Mouse (Mus musculus): ENCODE data around the gene Cldn6.

The Cldn6 gene

GRCm38 (mm10) chr17:23674271-23674952, 4.6 kb upstream of the Cldn6 start:
- DNase-seq (ENCODE audit: low spot score in 2 of 2): peak in 1 of 2 experiments; percentile 44

GRCm38 (mm10) chr17:23675127-23675526, 3.9 kb upstream of the Cldn6 start:
- peak in 1 of 2 experiments; percentile 44 for DNase-seq (ENCODE audit: low spot score in 2 of 2)

- no peak for DNase-seq (ENCODE audit: low spot score in 2 of 2)
Measured at GRCm38 (mm10) chr17:23675564-23676281, 3.3 kb upstream of the Cldn6 start.

DNA sequence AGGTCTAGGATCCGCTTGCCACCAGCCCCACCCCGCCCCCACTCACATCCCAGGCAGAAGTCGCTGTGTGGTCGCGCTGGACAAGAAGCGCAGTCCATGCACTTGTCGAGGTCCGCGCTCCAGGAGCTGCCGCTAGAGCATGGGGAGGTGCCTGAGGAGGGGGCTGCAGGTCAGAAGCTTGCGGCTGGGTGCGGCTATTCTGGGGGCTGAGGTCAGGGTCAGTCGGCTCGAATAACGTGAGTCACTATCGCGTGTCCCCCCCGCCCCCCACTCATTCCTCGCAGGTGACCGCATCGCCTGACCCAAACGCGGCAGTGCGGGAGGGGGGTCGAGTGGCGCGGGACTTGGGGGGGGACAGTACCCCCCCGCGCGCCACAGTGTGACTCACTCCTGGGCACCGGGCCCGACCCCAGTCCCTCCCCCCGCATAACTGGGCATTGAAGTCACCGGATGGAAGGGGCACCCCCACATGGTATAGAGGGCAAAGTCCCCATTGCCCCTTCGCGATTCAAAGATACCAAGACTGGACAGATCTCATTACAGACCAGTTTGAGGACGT, 2.5 kb upstream of the Cldn6 start:
- DNase-seq (ENCODE audit: low spot score in 2 of 2): peak in 1 of 2 experiments; percentile 31

- peak; percentile 80 to 82 for DNase-seq (ENCODE audit: low spot score in 2 of 2)
Measured at GRCm38 (mm10) chr17:23677236-23677679, 1.8 kb upstream of the Cldn6 start, which contains the start of gene Tnfrsf12a. Tnfrsf12a (minus strand) TSS chr17:23677468.

- no peak for DNase-seq (ENCODE audit: low spot score in 2 of 2)
Measured at GRCm38 (mm10) chr17:23680336-23680735, 1.3 kb downstream of the Cldn6 start.

DNA sequence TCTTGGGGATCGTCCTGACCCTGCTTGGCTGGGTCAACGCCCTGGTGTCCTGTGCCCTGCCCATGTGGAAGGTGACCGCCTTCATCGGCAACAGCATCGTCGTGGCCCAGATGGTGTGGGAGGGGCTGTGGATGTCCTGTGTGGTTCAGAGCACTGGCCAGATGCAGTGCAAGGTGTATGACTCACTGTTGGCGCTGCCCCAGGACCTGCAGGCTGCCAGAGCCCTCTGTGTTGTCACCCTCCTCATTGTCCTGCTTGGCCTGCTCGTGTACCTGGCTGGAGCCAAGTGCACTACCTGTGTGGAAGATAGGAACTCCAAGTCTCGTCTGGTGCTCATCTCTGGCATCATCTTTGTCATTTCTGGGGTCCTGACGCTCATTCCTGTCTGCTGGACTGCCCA, 2.0 kb downstream of the Cldn6 start:
- DNase-seq (ENCODE audit: low spot score in 2 of 2): no peak

GRCm38 (mm10) chr17:23682092-23682491, 3.0 kb downstream of the Cldn6 start:
- no peak for DNase-seq (ENCODE audit: low spot score in 2 of 2)

DNA sequence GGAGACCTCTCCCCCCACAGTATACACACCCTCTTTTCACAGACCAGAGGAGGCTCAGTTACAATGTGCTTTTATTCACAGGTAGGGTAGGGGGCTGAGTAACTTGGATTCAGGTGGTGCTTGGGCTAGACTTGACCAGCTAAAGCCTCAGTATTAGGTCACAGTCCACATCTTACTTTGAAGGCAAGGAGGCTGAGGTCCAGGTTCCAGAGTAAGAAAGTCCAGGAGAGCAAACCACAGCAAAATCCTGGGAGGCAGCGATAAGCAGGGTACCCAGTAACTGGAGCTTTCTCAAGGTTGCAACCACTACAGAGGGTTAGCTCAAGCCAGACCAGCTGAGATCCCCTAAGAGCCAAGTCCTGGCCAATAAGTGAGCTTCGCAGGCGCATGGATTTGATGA, 3.5 kb downstream of the Cldn6 start:
- no peak for DNase-seq (ENCODE audit: low spot score in 2 of 2)

DNA sequence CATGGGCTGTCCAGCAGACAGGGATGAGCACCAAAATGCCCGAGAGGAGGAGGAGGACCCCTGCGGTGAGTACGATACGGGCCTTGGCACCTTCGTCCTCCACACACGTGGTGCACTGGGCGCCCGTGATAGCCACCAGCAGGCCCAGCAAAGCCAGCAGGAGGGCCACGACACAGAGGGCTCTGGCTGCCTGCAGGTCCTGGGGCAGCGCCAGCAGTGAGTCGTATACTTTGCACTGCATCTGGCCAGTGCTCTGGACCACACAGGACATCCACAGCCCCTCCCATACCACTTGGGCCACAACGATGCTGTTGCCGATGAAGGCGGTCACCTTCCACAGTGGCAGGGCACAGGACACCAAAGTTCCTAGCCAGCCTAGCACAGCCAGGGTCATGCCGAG, 4.2 kb downstream of the Cldn6 start:
- DNase-seq (ENCODE audit: low spot score in 2 of 2): no peak

DNA sequence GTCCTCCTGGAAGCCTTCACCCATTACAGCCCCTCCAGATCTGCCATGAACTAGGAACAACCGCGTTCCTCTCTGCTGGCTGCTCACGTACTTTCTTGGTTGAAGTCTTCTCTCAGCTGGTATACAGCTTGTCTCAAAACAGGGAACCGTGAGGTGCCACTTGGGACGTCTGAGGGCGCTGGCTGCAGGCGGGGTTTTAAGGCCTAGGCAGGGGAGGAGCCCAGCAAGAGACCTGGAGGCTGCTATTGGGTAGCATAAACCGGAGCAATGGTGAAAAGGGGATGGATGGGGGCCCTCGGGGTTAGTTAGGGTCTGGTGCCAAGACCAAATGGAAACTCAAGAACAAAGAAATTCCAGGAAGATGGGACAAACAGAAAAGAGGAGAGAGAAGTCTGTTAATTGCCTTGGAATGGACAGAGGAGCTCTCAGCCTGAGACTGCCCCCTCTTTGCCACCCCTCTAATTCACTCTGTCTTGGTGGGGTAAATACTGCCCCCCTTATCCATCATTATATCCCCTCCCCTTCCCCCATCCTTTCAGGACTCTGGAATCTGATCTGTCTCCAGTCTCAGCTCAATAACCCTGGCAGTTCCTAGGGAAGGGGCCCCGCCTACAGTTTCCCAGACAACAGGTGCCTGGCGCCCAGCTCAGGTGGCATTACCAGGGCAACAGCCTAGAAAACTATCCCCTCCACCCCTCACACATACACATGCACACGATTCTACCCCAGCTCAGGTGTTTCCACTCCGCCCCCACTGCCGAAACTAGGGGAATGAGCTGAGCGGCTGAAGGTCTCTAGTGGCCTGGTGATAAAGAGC, 5.0 kb downstream of the Cldn6 start, which contains the start of gene Cldn9:
TSS of gene Cldn9 (minus strand) at position 171 of the 817 bp plus-strand sequence.
- DNase-seq (ENCODE audit: low spot score in 2 of 2): no peak

GRCm38 (mm10) chr17:23694491-23694890, 15.4 kb downstream of the Cldn6 start:
- no peak for DNase-seq (ENCODE audit: low spot score in 2 of 2)

DNA sequence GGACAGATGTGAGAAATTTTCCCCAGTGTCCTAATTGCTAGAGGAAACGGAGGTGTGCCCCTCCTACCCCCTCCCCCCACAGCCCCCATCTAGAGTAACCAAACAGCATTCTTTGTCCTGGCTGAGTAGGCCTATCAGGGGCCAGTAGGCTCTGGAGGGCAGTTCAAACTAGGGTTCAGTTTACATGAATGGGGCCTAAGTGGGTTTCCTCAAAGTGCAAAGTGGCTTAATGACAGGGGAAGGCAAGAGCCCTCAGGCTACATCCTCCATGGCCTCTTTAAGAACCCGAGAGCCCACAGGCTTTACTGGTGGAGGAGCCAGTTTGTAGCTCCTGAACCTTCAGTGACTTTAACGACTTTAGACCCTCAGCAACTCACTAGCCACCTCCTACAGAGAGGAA, 16.8 kb downstream of the Cldn6 start:
- no peak for DNase-seq (ENCODE audit: low spot score in 2 of 2)

GRCm38 (mm10) chr17:23699131-23700077, 20.4 kb downstream of the Cldn6 start:
- DNase-seq (ENCODE audit: low spot score in 2 of 2): peak in 1 of 2 experiments; percentile 37

- DNase-seq (ENCODE audit: low spot score in 2 of 2): peak; percentile 95 to 96
Measured at GRCm38 (mm10) chr17:23700079-23700478, 21.0 kb downstream of the Cldn6 start.

DNA sequence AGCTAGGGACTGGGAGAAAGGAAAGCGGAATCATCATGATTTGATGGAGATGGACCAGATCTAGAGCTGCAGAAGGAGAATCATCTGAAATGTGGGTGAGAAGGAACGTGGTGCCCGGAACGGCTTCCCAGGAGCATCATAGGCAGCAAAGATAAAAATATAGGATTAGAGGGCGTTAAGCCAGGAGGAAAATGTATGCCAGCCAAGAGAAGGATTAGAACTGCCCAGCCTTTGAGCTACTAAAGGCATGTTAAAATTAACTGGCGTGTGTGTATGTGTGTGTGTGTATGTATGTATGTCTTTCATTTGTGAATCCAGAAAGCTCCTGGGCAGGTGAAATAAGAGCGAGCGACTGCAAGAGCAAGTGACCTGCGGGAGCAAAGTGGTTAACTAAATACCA, 24.3 kb downstream of the Cldn6 start:
- DNase-seq (ENCODE audit: low spot score in 2 of 2): peak; percentile 34 to 42

DNA sequence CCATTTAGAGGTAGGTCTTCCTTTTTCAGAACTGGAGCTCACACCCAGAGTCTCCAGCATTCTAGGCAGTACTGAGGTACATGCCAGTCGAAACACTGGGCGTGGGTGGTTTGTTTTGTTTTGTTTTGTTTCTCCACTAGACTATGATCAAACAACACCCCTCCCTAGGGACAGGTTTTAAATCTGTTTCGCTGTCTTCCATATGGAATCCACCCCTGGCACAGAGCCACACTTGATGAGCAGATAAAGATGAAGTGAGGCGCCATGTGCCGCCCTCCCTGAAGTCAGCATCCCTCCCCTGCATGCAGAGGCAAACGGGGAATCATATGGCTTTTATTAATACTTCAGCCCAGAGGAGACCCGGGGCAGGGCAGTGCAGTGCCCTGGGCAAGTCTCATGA, 25.7 kb downstream of the Cldn6 start:
- DNase-seq (ENCODE audit: low spot score in 2 of 2): peak; percentile 61 to 68

GRCm38 (mm10) chr17:23705525-23706104, 26.6 kb downstream of the Cldn6 start:
- no peak for DNase-seq (ENCODE audit: low spot score in 2 of 2)

GRCm38 (mm10) chr17:23706212-23706611, 27.2 kb downstream of the Cldn6 start:
- peak; percentile 79 to 84 for DNase-seq (ENCODE audit: low spot score in 2 of 2)

DNA sequence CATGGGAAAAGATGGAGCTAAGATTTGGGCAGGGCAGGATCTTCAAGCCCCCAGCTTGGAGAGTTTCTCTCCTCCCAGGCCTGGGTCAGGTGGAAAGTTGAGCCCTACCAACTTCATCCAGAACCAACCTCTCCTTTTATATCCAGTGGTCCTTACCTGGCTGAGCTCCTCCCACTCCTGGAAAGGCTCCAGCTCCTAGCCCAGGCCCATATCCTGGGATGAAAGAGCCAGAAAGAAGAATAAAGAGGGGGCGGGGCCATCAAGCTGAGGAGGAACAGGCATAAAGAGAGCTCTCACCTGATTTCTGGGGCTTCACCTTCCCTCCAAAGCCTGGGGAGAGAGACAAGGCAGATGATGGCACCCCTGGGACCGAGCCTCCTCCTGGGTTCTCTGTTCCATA, 38.0 kb downstream of the Cldn6 start:
- DNase-seq (ENCODE audit: low spot score in 2 of 2): no peak
